Mouse (Mus musculus) olfactory bulb, adult 2 months (tissue): ENCODE measurements at regions not wholly inside any gene's neighbourhood (a gene's known extent, or its start where the extent isn't known, plus 50 kb on each side); places are given as distances from the start of the nearest gene placed in this dataset.

ENCODE experiments used
- CTCF ChIP-seq: fragments of 200-500 bp; IDR thresholded peaks from 2 replicates; pipeline ENCODE4 v1.5.1; 2012; ENCODE audit warnings: low read depth, mild to moderate bottlenecking, low read length, moderate library complexity; ENCODE audit not compliant: insufficient read depth
- POLR2A ChIP-seq: fragments of 200-500 bp; IDR thresholded peaks from 2 replicates; pipeline ENCODE4 v1.6.1; 2012; ENCODE audit warnings: mild to moderate bottlenecking, low read depth, low read length, moderate library complexity; ENCODE audit not compliant: insufficient read depth

DNA sequence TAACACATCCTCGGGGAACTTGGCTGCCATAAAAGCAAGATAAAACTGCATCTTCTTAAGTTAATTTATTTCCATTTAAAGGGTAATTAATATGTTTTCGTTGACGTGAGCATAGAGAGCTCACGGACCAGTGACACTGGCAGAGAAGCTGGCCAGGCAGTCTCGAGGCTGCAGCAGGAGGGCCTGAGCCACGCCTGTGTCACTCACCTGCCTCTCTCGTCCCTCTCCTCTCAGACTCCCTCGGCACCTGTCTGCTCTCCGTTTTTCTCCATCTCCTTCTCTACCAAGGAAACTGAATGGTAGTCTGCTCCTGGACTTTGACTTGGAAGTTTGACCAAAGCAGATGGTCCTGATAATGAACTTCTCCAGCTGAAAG lies 193.8 kb downstream of the Fam43a start:
- TF ChIP-seq POLR2A (no peak), CTCF (no peak)
